Comparison of ENCODE assay signal across 8 mouse cellular contexts in genomic region chr2:103690425-103690824, GRCm38 (mm10).
DNase-seq lines count a peak whose midpoint lies in the region; ATAC-seq lines count a peak whose summit lies in the region.

No protein-coding gene starts in this region.

- H3K27me3 ChIP-seq in hindbrain, embryonic 14.5 days (ENCODE audit: control insufficient read depth, insufficient read depth, low read length), result no peaks in the 10 kb centered on the region
- 0 out of 2 replicates have a peak, but pooled peaks cover 2% of the 10 kb centered on the region for H3K27me3 ChIP-seq in midbrain, embryonic 12.5 days

- no peak overlapping the region for H3K9ac ChIP-seq in hindbrain, embryonic 14.5 days
- no peak overlapping the region for H3K9ac ChIP-seq in midbrain, embryonic 12.5 days (replicated peaks)

- H3K4me3 ChIP-seq in hindbrain, embryonic 14.5 days (replicated peaks; ENCODE audit: low read length), result no peak overlapping the region
- H3K4me3 ChIP-seq in midbrain, embryonic 12.5 days, result no peak overlapping the region

- H3K27ac ChIP-seq in hindbrain, embryonic 14.5 days, result peak overlapping the region; percentile 44
- peak overlapping the region; percentile 44 for H3K27ac ChIP-seq in midbrain, embryonic 12.5 days (replicated peaks)

- 6% methylated on average over 6 of the region's 6 CpGs for WGBS in hindbrain, embryonic 14.5 days
- WGBS in midbrain, embryonic 12.5 days, result 16% methylated on average over 6 of the region's 6 CpGs

- DNase-seq in MN1 (ENCODE audit: low spot score), result peak; percentile 58
- DNase-seq in brain, embryonic 18.5 days (ENCODE audit: low read depth, low spot score), result peak; percentile 54
- DNase-seq in frontal cortex, adult 2 months (ENCODE audit: extremely low spot score in 1 of 2, low spot score in 1 of 2), result peak; percentile 10 to 50
- DNase-seq in hindbrain, embryonic 14.5 days (ENCODE audit: low spot score), result peak; percentile 67
- no peak for DNase-seq in adrenal gland, adult 18-20 months (ENCODE audit: low spot score in 2 of 2)
- no peak for DNase-seq in spleen, postnatal 36 days (ENCODE audit: low spot score in 2 of 2)

- no peaks in the 10 kb centered on the region for H3K36me3 ChIP-seq in hindbrain, embryonic 14.5 days (replicated peaks; ENCODE audit: control insufficient read depth, insufficient read depth)
- no peaks in the 10 kb centered on the region; the same call in 1 of the 2 replicates for H3K36me3 ChIP-seq in midbrain, embryonic 12.5 days

- H3K4me2 ChIP-seq in hindbrain, embryonic 14.5 days (replicated peaks), result no peak overlapping the region
- no peak overlapping the region for H3K4me2 ChIP-seq in midbrain, embryonic 12.5 days (replicated peaks)

- H3K9me3 ChIP-seq in hindbrain, embryonic 14.5 days (ENCODE audit: control insufficient read depth, low read length), result no peaks in the 10 kb centered on the region
- no peaks in the 10 kb centered on the region for H3K9me3 ChIP-seq in midbrain, embryonic 12.5 days

- H3K4me1 ChIP-seq in hindbrain, embryonic 14.5 days (replicated peaks; ENCODE audit: control insufficient read depth, insufficient read depth, low read length), result peaks cover 8% of the 10 kb centered on the region; the same call in 1 of the 2 replicates
- peaks cover 22% of the 10 kb centered on the region for H3K4me1 ChIP-seq in midbrain, embryonic 12.5 days

- peak; percentile 90 for ATAC-seq in hindbrain, embryonic 14.5 days (ENCODE audit: low FRiP score)
- ATAC-seq in midbrain, embryonic 12.5 days (ENCODE audit: low FRiP score, low read depth), result peak; percentile 53
- ATAC-seq in activated CD4-positive, CD25-positive, alpha-beta regulatory T cell, adult 4 months, result no peak

Comparison
In these comparisons a context has a peak if more than half of its experiments do, and no peak if none do; other contexts are left out.
1. DNase-seq: peak in MN1 (single experiment), brain, embryonic 18.5 days (single experiment), frontal cortex, adult 2 months (2 of 2) and hindbrain, embryonic 14.5 days (single experiment); none in adrenal gland, adult 18-20 months (0 of 2) and spleen, postnatal 36 days (0 of 2).